Mouse (Mus musculus) liver, embryonic 14 days (tissue): ENCODE data around the gene Creb3. TPM values are rescaled to one million over a fixed set of nuclear protein-coding genes. Genes with fewer than 3 reads are reported as not detected.

ENCODE experiments used
- polyA plus RNA-seq: library from polyadenylated mRNA; depleted of rRNA; stranded (reverse); fragments of >200 nt; gene quantifications from 2 replicates; pipeline ENCODE4 v1.2.3, GENCODE M21; 2012; rRNA removed

Gene Creb3
- polyA plus RNA-seq = 10.3 and 12.2 TPM in 2 replicates

DNA sequence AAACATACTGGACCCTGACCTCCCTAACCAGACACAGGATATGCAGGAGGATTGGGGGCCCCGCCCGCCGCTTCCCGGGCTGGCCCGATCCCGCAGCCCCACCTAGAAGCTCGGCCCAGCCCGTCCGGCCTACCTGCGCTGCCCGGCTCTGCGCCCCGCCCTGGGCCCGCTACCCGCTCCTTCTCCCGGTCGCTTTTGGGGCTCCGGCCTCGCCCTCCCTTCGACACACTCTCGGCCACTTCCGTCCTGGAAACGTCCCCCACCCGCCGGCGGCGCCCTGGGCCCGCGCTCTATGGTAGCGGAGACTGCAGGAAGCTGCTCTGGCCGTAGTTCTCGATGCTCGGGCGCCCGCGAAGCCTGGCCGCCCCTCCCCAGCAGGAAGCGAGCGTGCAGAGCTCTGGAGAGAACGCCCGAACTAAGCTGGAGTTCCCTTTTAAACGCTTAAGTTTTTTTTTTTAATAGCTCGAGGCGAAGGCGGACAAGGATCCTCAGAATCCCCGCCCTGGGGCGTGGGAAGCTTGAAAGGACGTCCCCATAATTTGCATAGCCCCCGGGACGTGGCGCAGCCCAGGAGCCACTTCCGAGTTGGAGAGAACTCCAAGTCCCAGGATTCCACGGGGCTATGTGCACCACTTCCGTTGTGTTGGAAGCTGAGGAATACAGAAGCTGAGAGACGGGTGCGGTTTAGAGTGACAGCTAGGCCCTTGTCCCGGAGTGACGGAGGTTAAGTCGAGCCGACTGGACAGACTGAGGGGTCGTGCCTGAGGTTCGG lies at the start of gene Creb3, which contains the start of gene Tln1:
Gene Creb3 (plus strand): TSS at position 336 of the 772 bp plus-strand sequence.
Gene Tln1 (minus strand): TSS at position 695 of the 772 bp plus-strand sequence.

GRCm38 (mm10) chr4:43578376-43579204 lies 16.5 kb downstream of the Creb3 start, which contains the start of the genes Rgp1 and Gba2:
Gene Rgp1, plus strand, starts transcription at chr4:43578715.
Gene Gba2, minus strand, starts transcription at chr4:43578873.

GRCm38 (mm10) chr4:43584444-43585416 lies 22.6 kb downstream of the Creb3 start, which contains the start of gene Msmp:
Gene Msmp, minus strand, starts transcription at chr4:43584494.

Other genes with a start within 250 kb of the Creb3 start
- gene Rusc2, start 180.4 kb upstream of the Creb3 start, polyA plus RNA-seq = 0.39 and 0.45 TPM in 2 replicates
- 0.02 TPM in 1 of 2 replicates, not detected in the other for gene Fam166b, start 133.2 kb upstream of the Creb3 start, polyA plus RNA-seq
- 2.4 and 2.7 TPM in 2 replicates for gene Tesk1, start 120.4 kb upstream of the Creb3 start, polyA plus RNA-seq
- gene Cd72, start 107.7 kb upstream of the Creb3 start, polyA plus RNA-seq = 0.20 and 0.38 TPM in 2 replicates
- gene Sit1, start 78.6 kb upstream of the Creb3 start, polyA plus RNA-seq = 0.06 TPM in 1 of 2 replicates, not detected in the other
- gene Ccdc107, start 69.4 kb upstream of the Creb3 start, polyA plus RNA-seq = 32.7 and 38.7 TPM in 2 replicates
- 33.9 and 38.3 TPM in 2 replicates for gene Arhgef39, start 62.6 kb upstream of the Creb3 start, polyA plus RNA-seq
- 0.53 and 0.58 TPM in 2 replicates for gene Car9, start 55.4 kb upstream of the Creb3 start, polyA plus RNA-seq
- 9.7 and 20.6 TPM in 2 replicates for gene Tpm2, start 38.6 kb upstream of the Creb3 start, polyA plus RNA-seq
- 27.3 and 31.5 TPM in 2 replicates for gene Tln1, start 359 bp downstream of the Creb3 start, polyA plus RNA-seq
- gene Rgp1, start 16.4 kb downstream of the Creb3 start, polyA plus RNA-seq = 13.7 and 16.2 TPM in 2 replicates
- 11.1 and 12.8 TPM in 2 replicates for gene Gba2, start 16.5 kb downstream of the Creb3 start, polyA plus RNA-seq
- not detected in 2 replicates for gene Msmp, start 22.2 kb downstream of the Creb3 start, polyA plus RNA-seq
- gene Npr2, start 69.6 kb downstream of the Creb3 start, polyA plus RNA-seq = 1.5 and 1.9 TPM in 2 replicates
- gene Spag8, start 91.3 kb downstream of the Creb3 start, polyA plus RNA-seq = 0.12 and 0.27 TPM in 2 replicates
- gene Hint2, start 94.1 kb downstream of the Creb3 start, polyA plus RNA-seq = 28.3 and 30.4 TPM in 2 replicates
- 0.18 and 0.26 TPM in 2 replicates for gene Tmem8b, start 106.6 kb downstream of the Creb3 start, polyA plus RNA-seq
- 0.02 TPM in 2 replicates for gene Fam221b, start 106.8 kb downstream of the Creb3 start, polyA plus RNA-seq
- gene Olfr70, start 138.5 kb downstream of the Creb3 start, polyA plus RNA-seq = not detected in 2 replicates
- gene Olfr71, start 147.9 kb downstream of the Creb3 start, polyA plus RNA-seq = not detected in 2 replicates
- gene Hrct1, start 164.9 kb downstream of the Creb3 start, polyA plus RNA-seq = 0.07 and 0.10 TPM in 2 replicates
- gene Spaar, start 167.7 kb downstream of the Creb3 start, polyA plus RNA-seq = 0.01 and 0.02 TPM in 2 replicates
- not detected in 2 replicates for gene Olfr159, start 208.7 kb downstream of the Creb3 start, polyA plus RNA-seq